Mouse (Mus musculus): ENCODE data around the gene Kifap3.
"Not testable (repeated sequence)": the region's sequence is repeated elsewhere in the genome, so short reads cannot be mapped to it uniquely, and the experiment has no call there.

The Kifap3 gene

DNA sequence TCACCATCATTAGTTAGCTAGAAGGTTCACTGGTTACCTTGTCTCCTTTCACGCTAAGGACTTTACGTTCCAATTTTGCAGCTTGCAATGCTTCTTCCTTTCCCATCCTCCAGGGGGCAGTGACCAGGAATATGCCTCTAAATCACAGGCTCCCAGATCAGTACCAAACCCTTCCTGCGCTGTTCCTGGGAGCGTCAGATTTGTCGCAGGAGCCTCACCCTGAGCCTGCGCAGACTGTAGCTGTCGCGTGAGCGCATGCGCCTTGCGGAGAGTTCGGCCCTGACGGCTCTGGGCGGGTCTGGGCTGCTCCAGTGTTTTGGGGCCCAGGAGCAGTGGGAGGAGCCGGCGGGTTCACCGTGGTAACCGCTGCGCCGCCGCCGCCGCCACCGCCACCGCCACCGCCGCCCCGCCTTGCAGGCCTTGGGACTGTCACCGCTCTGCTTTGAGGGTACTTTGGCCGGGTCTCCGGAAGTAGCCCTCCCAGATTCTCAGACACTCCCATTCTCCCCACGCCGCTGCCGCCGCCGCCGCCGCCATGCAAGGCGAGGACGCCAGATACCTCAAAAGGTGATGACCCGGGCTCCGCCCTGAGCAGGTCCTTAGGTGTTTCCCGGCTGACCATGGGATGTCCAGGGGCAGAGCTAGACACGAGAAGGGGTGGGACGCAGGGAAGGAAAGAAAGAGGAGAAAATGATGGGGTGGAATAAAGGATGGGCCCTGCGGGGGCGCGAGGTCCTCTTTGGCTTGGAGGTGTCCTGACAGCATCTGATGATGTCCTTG lies at the start of gene Kifap3:
Gene Kifap3, plus strand, starts transcription at position 248 of the 780 bp plus-strand sequence.
- DNase-seq (ENCODE audit: low read depth, low spot score): peak; percentile 99

DNA sequence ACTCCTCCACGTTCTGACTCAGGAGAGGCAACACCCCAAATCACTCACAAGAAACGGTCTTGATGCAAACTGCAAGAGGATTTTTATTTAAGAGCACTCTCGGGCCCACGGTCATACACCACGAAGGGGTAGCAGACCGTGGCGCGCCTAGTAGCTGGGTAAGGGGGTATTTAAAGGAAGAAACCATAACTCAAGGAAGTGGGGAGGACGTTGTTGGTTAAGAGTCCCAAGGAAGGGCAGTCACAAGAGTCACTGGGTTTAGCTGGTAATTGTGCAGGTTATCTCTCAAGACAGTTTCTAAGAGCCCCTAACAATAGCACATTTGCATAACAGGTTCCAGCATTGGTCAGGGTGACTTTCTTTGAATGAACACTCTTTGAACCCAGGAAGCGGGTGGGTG lies 48.2 kb upstream of the Kifap3 start:
- DNase-seq (ENCODE audit: low read depth, low spot score): not testable (repeated sequence)

DNA sequence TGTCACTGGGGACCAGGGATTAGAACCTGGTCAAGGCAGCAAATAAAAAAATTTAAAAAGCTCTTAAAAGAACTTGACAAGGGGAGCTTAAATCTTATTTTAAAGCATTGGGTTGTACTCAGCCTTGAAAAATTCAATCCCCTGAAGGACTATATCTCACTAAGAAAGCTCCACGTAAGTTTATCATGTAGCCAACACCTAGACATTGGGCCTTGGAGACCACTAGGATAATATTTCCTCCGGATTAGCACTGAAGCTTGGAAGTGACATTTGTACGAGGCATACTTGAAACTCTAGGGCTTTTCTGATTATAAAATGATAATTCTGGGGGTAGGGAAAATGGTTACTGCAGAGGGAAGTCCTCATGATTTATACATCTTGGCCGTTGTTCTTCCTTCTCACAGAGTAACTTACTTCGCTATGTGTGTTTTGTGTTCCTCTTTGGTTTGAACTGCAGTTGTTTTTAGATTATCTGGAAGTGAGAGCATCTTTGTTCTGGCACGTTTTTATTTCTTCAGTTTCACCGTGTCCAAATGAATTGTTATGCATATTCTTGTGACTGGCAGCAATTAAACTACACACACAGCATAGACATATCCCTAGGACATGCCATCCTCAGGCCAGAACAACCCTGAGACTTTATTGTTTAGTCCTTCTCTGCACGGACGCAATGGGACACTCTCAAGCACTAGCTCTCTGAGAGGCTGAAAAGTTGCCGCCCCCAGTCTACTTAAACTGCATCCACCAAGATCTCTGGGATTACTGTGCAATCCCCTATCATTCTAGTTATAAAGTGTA lies 42.7 kb upstream of the Kifap3 start:
- no peak for DNase-seq (ENCODE audit: low read depth, low spot score)

DNA sequence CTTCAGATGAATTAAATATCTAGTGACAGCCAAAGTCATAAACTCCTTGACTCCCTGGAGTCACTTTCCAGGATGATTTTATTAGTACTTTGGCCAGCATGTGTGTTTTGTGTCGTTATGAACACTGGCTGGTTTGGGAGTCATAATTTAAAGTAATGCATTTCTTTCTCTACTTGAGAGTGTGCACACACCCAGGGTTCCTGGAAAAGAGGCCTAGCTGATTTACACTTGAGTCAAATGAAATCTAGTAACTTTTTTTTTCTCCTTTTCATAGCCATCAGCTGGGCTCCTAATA lies 42.2 kb upstream of the Kifap3 start:
- DNase-seq (ENCODE audit: low read depth, low spot score): peak; percentile 6

DNA sequence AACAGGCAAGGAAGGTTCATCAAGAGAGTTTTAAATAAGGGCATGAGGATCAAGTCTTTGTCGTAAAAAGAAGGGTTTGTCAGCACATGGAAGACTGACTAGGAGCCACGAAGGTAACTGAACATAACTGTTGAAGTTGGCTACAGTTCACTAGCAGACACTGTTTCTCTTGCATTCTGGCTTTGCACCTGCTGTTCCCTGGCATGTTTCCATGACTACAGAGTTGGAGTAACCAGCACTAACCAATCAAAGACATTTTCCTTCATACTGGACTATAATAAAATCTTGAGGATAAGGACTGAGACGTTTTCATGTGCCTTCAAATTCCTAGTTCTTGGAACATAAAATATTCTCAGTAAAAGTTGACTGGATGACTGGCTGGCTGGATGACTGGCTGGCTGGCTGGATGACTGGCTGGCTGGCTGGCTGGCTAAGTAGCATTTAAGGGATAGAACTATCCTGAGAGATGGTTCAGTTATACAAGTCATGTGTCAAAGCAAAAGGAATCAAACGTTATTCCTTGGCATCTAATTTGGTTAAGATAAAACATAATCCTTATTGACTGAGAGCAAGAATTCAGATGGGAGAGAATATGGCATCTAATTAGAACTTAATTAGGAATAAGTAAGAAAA lies 27.9 kb upstream of the Kifap3 start:
- no peak for DNase-seq (ENCODE audit: low read depth, low spot score)

DNA sequence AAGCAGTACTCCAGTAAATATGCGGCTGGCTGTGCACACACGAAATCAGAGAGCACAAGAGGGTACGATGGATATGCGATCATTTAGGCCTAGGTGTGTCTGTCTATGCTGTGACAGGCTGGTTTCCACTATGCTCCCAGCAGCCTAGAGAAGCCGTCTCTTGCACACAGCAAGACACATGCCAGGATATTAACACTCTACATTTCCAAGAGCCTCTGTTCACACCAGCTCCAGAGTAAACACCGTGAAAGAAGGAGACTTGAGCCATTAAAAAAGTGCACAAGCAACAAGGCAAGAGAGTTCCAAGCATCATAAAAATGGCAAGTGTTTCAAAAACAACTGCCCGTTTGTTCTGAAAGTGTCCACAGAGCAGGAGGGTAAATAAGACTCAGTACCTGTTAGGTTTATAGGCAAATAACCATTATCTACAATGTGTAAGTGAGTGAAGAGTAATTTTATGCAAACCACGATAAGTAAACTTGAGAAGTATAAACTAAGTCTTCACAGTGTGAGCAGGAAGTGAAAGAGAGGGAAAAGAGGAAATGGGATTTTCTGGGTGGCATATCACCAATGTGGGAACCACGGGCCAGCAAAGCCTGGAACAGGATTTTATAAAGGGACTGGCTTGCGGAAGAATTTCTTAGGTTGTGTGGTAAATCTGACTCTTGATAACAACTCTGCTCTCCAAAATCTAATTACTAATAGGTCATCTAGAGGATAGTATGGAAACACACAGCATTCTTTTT lies 21.7 kb upstream of the Kifap3 start:
- no peak for DNase-seq (ENCODE audit: low read depth, low spot score)

DNA sequence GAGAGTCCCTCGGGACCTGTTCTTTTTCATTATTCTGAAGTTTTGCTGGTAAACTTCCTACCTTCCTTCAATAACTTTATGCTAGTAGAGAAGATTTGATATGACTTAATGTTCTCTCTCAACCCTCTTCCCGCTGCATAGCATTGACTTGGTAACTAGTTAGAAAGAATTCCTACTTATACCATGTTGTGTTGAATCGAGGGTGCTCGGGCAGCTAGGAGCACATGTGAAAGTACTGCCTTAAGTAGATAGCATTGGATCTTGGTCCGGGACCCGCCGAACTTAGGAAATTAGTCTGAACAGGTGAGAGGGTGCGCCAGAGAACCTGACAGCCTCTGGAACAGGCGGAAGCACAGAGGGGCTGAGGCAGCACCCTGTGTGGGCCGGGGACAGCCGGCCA lies 4.2 kb downstream of the Kifap3 start:
- DNase-seq (ENCODE audit: low read depth, low spot score): not testable (repeated sequence)

DNA sequence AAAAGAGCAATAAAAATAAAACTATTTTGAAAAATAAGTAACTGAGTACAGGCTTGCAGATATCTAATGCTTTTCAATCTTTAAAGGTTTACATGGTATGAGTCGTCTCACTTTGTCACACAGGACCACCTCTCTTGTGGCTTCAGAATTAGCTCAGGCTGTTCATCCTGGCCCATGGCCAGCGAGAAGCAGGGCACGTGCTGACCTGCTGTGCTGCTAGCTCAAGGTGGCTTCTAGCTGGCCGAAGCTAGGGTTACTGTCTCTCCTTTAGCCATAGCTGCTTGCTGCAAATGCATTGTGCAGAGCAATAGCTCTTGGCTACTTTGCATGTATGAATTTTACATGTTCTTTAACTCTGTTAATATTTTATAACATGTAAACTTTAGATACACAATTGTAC lies 42.0 kb downstream of the Kifap3 start:
- DNase-seq (ENCODE audit: low read depth, low spot score): no peak

DNA sequence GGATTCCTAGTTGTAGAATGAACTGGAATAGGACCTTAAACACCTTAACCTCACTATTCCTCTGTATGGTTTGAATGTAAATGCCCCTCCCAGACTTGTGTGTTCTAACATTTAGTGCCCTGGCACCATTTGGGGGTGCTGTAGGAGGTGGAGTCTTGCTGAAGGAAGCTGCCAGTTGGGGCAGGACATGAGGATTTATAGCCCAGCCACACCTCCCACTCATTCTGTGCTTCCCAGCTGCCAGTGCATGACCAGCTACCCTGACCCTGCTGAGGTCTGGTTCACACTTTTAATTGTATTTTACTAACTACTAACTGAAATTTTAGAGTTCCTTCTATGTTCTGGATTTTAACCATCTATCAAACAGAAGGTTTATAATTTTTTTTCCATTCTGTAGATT lies 50.1 kb downstream of the Kifap3 start:
- no peak for DNase-seq (ENCODE audit: low read depth, low spot score)

DNA sequence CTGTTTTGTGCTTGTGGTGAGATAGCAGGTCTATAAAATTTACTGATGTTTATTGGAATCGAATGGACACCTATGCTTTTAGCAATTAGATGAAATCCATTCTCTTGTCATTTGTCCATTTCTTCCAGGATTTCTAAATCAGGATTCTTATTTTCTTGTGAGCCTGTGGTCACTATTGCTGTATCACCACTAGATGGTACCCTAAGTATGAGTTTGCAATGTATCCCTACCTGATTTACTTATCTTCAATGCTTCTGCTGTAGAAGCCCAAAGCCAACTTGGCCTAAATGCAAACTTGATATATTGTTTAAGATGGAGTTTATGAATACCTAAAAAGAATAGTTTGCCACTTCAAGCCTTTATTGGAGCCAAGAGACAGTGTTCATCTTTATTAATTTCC lies 54.7 kb downstream of the Kifap3 start:
- no peak for DNase-seq (ENCODE audit: low read depth, low spot score)

DNA sequence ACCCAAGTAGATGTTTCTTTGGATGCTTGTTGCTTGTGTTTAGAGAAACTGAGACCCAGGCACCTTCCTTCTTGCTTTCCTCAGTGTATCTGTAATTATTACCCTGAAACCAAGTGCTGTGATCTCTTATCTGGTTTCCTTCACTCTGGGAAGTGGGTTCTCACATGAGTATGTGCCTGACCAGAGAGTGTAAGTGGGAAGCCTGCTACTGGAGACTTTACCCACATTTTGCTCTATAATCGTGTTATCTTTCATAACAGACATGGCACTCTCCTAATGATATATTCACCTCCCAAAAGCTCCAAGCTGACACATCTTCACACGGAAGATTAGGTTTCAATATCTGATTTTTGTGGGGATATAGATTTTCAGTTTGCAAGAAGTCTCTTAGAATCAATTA lies 55.7 kb downstream of the Kifap3 start:
- no peak for DNase-seq (ENCODE audit: low read depth, low spot score)

DNA sequence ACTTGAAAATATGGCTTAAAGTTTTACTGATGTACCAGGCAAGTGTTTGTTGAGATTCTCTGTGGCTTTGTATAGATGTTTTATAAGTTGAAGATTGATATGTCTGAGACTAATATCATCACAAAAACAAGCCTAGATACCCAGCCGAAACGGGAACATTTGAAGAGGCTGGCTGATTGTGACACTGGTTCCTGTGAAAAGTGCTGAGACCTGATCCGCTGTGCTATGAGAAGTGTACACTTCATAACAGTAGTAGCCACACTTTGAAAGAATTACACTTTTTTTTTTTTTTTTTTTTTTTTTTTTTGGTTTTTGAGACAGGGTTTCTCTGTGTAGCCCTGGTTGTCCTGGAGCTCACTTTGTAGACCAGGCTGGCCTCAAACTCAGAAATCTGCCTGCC lies 59.1 kb downstream of the Kifap3 start:
- not testable (repeated sequence) for DNase-seq (ENCODE audit: low read depth, low spot score)

DNA sequence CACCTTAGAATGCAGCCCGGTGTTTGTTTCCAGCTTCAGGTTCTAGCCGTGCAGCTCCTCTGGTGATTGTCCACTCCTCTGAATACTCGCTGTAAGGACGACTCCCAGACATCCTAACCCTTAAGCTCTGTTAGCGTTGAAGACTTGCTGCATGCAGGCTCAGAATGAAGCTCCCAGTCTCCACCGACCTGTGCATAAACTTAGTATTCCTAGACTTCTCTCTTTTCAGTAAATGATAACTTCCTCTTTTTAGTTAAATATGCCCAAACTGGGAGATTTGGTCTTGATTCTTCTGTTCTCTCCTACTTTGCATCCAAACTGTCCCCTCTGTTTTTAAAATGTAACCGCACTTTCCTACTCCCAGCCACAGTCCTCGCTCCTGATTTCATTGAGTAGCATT lies 61.2 kb downstream of the Kifap3 start:
- no peak for DNase-seq (ENCODE audit: low read depth, low spot score)

DNA sequence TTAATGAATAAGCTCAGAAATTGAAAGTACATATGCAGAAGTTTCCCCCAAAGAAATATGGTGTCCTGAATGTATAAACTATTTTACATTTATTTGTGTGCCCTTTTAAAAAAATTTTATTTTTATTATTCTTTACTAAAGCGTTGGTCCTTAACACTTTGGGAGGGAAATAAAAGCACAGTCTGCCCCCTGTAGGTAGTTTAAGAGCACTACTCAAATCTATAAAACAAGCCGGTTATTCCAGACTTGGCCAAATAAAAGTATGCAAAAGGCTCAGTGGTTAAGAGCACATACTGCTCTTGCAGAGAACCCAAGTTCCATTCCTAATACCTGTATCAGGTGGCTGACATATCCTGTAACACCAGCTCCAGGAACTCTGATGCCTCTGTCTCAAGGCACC lies 62.9 kb downstream of the Kifap3 start:
- no peak for DNase-seq (ENCODE audit: low read depth, low spot score)

DNA sequence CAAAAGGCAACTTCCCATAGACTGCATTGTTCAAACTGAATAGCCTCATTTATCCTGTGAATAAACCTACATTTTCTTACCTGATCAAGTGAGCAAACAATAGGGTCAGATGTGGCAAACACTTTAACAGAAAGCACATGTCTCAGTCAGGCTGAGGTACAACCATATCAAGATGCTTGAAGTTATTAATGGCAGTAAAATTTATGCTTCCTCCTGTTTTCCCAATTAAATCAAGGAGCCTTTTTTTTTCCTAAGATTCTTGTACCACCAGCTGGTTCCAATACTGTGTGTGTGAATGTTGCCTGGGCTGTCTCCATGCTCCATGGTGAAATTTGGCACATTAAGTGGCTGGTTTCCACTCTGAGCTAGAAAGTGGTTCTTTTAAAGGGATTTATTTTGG lies 64.5 kb downstream of the Kifap3 start:
- DNase-seq (ENCODE audit: low read depth, low spot score): no peak

DNA sequence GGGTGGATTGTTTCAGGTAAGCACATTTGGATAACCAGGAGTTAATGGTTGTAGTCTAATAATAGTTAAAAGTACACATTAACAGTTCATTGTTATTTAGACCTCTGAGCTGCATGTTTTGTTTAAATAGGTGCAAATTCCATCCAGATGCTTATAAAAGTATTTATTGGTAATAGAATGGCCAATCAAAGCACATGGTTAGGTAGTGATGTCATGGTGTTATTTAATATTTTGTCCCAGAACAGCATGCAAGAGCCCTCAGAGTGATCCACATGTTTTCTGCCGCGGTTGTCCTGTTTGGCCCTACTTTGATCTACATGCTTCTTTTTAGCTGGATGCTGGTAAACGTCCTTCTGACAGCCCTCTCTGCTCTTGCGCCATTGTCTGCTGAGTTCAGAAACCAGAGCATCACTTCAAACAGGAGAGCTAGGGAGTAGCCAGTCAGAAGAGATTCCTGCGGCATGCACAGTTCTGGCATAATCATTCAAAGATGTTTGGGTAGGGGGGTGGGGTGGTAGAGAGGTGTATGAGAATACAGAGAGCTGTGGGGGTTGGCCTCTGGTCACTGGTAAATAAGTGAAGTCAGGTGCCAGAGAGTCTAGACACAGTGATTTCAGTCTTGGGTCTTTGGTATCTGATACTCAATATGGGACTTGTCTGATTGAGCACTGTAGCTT lies 73.6 kb downstream of the Kifap3 start:
- DNase-seq (ENCODE audit: low read depth, low spot score): no peak

DNA sequence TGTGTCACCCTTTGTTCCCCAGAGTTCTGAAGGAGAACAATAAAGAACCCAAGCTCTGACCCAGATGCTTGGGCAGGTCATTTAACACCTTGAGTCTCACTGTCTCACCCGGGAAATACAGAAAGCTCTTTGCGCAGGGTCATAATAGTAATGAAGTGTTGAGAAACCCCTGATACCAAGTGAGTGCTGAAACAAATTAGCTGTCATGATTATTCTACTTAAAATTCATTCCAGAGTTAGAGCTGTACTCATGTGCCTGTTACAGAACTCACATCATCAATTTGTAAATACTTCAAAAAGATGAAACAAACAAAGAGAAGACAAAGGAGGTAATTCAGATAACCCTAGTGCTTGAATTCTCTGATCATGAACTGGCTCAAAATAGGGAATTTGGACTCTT lies 79.0 kb downstream of the Kifap3 start:
- DNase-seq (ENCODE audit: low read depth, low spot score): no peak

DNA sequence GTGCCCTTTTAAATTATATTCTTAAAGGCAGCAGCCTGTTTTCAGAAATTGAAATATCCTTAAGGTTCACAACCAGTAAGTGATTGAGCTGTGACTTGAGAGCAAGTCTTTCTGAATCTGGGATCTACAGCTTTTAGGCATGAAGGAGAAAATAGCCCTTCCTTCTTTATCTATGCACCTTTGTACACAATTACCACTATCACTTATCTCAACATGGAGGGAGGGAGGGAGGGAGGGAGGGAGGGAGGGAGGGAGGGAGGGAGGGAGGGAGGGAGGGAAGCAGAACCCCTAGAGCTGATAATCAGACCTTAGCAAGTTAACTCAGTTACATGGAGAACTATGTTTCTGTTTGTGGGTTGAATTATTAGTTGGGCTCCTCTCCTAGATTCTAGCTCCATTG lies 82.2 kb downstream of the Kifap3 start:
- no peak for DNase-seq (ENCODE audit: low read depth, low spot score)

DNA sequence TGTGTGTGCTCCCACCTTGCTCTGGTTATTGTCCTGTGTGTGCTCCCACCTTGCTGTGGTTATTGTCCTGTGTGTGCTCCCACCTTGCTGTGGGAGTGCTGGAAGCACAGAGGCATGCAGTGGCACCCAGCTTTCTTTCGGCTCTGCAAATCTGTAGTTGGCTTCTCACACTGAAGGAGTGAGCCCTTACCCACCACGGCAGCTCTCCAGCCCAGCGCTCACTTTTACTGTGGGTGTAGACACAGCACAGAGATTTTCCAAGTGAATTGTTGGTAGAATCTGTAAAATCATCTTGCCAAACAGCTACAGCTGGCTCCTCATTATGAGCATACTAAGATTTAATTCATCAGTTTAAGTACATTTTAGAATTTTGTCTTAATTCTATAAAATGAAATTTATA lies 93.8 kb downstream of the Kifap3 start:
- DNase-seq (ENCODE audit: low read depth, low spot score): no peak

DNA sequence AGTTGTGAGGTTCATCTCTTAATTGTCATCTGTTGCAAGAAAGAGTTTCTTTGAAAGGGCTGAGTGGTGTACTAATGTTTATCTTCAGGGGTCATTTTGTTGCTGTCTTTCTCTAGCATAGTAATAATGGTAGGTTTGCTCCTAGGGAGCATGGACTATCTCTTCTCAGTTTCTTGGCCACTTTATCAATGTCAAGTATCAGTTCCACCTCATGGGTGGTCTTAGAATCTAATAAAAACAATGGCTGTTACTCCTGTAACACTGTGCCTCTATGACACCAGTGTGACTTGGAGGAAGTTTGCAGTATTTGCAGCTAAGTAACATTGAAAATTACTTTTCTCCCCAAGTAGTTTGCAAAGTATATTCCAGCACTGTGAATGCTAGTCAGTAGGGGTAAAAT lies 110.2 kb downstream of the Kifap3 start:
- no peak for DNase-seq (ENCODE audit: low read depth, low spot score)

DNA sequence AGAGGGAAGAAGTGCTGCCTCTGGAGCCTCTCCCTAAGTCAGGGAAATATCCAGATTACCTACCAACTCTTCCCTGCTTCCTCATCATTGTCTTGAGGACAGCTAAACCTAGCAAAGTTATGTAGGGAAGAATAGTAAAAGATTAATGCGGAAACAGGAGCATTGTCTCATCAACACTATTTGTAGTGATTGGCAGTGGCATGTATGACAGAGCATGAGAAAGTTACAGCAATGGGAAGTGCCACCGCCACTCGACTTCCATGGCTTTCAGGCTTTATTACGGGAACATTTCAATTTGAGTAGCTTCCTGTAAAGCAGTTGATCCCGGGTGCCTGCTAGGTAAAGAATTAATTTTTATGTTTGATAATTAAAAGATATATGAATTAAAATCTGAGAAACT lies 113.9 kb downstream of the Kifap3 start:
- DNase-seq (ENCODE audit: low read depth, low spot score): no peak
